Mouse (Mus musculus) adrenal gland, postnatal 4 days (tissue): ENCODE results near the gene Schip1. TPM values are rescaled to one million over a fixed set of nuclear protein-coding genes. Genes with fewer than 3 reads are reported as not detected.

Experiments used
- DNase-seq, 2 experiments: peaks; one replicate each; pipeline ENCODE4 v3.0.0; 2021 to 2022; ENCODE audit warnings: low spot score in 2 of 2, mixed read lengths in 2 of 2
- total RNA-seq, 2 experiments: library from RNA; stranded (reverse); gene quantifications; 2 replicates each; pipeline ENCODE4 v1.2.3; 2021

The Schip1 gene
- total RNA-seq, 2 experiments from 2014 or later = 27.5 to 31.2 TPM

GRCm38 (mm10) chr3:68267905-68268304 is 203.3 kb downstream of the Schip1 start:
- DNase-seq = no peak

- DNase-seq = no peak
These were observed 204.6 kb downstream of the Schip1 start for GRCm38 (mm10) chr3:68269251-68269650.

GRCm38 (mm10) chr3:68270246-68270645 is 205.6 kb downstream of the Schip1 start:
- DNase-seq = no peak

DNA sequence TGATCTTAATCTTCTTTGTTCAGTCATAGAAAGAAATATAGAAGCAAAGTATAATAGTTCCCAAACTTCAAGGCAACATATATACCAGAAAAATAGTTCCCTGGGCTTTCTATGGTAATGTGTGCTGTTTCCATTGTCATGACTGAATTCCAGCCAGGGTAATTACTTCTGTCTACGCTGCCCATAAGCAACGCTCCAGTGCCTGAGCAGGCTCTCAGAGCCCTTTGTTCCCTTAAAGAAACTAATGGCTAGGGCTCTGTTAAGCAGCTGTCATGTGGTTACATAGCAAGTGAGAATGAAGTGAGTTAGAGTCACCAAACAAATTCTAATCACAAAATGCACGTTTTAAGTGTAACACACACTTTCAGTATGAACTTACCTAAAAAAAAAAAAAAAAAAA is 206.9 kb downstream of the Schip1 start:
- no peak for DNase-seq

DNA sequence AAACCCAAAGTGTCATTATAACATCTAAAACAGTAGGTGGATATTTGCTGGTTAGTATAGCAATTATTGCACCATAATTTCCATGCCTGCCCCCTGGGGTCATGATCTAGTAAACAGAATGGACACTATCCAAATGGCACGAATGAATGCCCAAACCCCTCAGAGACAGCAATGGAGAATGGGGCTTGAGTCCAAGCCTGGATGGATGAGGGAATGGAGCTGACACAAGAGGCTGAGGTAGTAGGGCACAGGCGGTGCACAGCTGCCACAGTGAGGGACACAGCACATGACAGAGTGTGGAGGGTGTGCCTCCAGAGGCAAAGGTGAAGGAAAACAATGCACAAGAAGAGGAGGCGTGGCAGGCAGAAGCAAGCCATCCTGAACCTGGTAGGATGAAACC is 207.3 kb downstream of the Schip1 start:
- DNase-seq = no peak

- DNase-seq = no peak
These were observed 218.4 kb downstream of the Schip1 start for GRCm38 (mm10) chr3:68282844-68283594.

- DNase-seq = no peak
These were observed 219.0 kb downstream of the Schip1 start for GRCm38 (mm10) chr3:68283595-68283991.

DNA sequence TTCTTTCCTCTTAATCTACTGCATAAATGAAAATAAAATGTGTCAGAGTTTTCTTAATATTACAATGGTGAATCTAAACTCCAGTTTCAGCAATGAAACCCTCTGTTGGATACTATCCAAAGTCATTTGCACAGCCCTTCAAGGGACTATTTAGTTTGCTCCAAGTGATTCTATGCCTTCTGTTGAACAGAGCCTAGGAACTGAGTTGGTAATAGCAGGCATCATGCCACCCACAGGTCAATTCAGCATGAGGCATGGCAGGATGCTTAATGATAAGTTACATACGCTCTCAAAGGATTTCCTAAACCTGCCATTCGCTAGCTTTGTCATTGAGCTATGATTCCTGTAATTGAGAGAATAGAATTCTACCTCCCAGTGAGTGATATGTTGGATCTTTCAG is 219.9 kb downstream of the Schip1 start:
- DNase-seq = no peak

DNA sequence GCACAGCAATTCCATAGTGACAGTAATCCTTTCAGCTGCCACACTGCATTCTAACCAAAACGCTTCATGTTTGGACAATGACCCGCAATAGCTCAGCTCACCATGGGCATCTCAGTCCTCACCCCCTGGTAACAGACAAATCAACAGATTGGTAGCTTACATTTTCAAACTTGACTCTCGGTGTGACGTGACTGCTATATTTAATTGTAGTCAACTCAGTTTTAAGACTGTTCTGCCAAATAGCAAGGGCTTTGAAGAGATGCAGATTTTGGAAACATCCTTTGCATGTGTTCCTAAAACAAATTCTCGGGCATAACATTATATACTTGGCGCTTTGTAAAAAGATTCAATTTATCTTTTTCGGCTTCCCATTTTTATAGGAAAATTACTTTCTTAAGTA is 232.2 kb downstream of the Schip1 start:
- DNase-seq = no peak

- DNase-seq = no peak
These were observed 241.0 kb downstream of the Schip1 start for GRCm38 (mm10) chr3:68305647-68306046.

DNA sequence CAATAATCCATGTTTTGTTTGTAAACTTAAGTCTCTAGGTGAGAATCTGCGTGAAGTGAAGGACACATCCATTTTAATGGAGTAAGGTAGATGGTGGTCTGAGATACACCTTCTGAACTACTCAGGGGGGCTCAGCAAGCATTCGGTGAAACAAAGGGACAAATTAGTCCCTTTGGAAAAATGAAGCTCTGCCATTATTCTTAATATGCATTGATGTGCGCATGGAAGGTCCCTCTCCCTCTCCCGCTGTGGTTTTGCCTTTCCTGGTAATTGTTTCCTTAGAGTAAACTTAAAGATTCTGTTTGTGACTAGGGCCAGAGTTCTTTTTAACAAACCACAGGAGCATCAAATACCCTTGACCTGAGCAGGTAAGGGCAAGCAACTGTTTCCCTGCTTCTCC is 242.1 kb downstream of the Schip1 start:
- no peak for DNase-seq

DNA sequence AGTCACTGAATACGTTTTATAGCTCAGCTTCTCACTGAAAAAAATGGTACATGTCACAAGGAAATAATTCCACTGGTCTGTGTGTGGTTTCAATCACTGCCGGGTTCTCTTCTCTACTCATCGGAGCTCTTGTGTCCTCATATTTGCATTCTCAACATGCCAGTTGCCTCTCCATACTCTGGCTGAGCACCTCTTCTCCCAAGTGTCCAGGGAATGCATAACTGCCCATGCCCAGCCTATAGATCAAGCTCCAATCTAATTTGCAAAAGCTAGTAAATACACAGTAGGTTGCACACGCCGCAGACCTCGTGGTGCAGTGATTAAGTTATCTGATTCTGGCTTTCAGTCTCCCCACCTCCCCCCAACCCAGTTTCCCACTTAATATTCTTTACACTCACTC is 261.0 kb downstream of the Schip1 start:
- no peak for DNase-seq

DNA sequence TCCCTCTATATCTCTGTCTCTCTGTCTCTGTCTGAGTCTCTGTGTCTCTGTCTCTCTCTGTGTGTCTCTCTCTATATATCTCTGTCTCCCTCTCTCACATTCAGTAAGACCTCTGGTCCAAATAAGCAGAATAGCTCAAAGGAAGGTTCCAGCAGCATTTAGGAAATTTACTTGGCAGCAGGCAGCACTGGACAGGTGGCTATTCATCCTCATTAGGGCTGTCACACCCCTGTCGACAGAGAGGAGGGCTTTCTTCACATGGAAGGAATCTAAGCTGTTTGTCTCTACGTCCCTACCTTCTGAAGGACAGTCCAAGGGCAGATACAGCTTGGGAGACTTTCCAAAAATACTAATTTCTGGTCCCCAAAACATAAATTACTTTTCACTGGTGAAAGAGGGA is 267.9 kb downstream of the Schip1 start:
- DNase-seq = no peak

- no peak for DNase-seq
These were observed 270.9 kb downstream of the Schip1 start for GRCm38 (mm10) chr3:68335501-68335900.

DNA sequence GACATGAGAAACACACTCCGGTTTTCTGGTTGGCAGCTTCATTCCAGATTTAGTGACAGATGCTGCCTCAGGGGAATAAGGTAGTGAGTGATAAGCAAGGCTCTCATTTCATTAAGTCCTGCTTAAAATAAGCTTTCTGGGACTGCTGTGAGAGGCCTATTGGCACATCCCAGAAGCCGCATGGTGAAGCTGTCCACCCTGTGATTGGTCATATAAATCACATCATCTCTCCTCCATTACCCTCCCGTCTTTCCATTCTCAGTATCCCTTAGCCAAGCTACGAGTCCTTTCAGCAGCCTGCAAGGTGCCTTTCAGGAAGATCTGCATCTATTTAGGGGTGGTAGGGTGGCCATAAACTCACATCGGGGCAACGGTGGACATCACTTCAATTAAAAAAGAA is 286.0 kb downstream of the Schip1 start:
- no peak for DNase-seq

DNA sequence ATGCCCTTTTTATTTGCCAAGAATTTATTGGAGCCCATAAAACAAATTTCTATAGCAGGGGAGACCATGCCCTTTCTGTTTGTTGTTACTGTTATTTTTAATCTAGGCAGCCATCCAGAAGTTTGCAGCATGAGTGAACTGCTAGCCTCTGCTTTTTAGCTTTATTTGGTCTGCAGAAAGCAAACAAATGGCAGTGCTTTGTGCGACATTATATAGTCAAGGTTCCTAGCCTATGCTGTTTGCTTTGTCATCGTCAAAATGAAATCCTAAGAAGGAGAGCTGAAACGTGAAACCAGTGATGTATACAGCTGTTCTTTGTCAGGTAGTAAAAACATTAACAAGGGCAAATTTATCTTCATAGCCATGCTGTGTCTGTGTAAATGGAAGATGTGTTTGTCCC is 286.9 kb downstream of the Schip1 start:
- no peak for DNase-seq

- no peak for DNase-seq
These were observed 288.4 kb downstream of the Schip1 start for GRCm38 (mm10) chr3:68352961-68353360.

GRCm38 (mm10) chr3:68353492-68353891 is 288.9 kb downstream of the Schip1 start:
- DNase-seq = no peak

DNA sequence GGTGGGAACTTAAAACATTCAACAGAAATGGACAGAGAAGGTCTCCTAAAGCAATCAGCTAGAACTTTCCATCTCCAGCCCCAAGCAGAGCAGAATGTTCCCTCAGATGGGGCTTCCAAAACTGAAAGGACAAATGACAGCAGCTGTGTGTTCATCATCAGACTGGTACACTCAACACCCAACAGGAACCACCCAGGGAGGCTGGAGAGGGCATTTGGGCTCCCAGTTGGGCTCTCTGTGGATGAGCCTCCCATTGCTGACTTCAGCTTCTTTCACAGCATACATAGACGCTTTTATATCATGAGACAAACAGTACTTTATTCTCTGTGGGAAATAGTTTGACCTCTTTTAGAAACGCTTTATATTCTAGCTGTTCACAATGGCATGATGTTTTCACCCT is 291.9 kb downstream of the Schip1 start:
- DNase-seq = no peak

- no peak for DNase-seq
These were observed 303.4 kb downstream of the Schip1 start for GRCm38 (mm10) chr3:68368029-68368428.

DNA sequence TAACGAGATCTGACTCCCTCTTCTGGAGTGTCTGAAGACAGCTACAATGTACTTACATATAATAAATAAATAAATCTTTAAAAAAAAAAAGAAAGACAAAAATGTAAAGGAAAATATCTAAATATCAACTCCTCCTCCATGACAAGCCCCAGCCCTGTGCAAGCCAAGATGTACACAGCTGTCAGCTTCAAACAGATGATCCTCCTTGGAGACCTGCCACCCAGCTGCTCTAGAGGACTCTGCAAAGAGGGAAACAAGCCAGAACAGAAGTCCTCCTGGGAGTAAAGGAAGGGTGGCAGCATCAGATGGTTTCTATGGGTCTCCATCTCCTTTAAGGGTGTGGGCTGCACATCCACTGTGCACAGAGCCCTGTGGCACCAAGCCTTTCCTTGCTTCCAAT is 308.3 kb downstream of the Schip1 start:
- DNase-seq = no peak

- DNase-seq = no peak
These were observed 310.5 kb downstream of the Schip1 start for GRCm38 (mm10) chr3:68375100-68375508.

DNA sequence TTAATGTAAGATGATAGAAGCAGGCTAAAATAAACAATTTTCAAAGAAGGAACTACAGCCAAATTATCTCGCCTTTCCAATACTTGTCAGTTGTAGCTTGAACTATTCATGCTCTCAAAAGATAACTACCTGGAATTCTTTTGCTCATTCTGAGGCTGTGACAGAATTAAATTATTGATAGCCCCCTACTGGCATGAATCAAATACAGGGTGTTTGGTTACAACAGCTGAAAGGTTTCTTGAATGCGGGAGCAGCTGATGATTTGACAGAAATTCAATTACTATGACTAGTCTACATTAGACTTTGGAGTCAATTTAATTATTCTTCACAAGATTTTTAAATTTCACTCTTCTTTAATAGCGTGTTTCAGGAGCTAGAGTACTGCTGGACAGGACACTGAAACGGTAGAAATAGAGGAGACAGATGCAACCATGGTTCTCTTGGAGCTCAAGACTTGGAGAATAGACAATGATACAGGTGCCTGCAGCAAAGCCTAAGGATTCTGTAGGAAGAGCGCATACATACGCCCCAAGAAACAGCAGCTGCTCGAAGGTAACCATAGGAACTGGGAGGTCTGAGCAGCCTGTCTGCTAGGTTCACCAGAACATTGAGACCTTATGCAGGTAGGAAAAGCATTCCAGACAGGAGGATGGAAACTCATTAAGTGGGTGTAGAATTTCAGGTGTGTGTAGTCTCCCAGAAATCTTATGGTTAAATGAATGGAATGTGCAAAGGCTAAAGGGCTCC is 313.0 kb downstream of the Schip1 start:
- DNase-seq = no peak
